Mouse (Mus musculus) urinary bladder, postnatal 14 days (tissue): ENCODE data around the gene Wdr4.

Experiments used
- DNase-seq: peaks from one replicate; pipeline ENCODE4 v3.0.0; 2021; ENCODE audit warnings: low spot score

Gene Wdr4

GRCm38 (mm10) chr17:31445061-31445731, 74.6 kb downstream of the Wdr4 start:
- DNase-seq: no peak
